Mouse (Mus musculus) hindbrain, embryonic 16.5 days (tissue): Measurements from ENCODE around the gene Fkbp1b. TPM values are rescaled to one million over a fixed set of nuclear protein-coding genes. Genes with fewer than 3 reads are reported as not detected.
A peak's percentile ranks its signal among the peaks of the same experiment; 100 is the strongest.
"Not testable (repeated sequence)": the region's sequence is repeated elsewhere in the genome, so short reads cannot be mapped to it uniquely, and the experiment has no call there.

Experiments
- ATAC-seq: fragments of 200-750 bp; cut with Nextera tagmentation; 2 replicates; pipeline ENCODE4 v1.8.0; 2017; ENCODE audit warnings: moderate TSS enrichment, moderate library complexity
- H3K27ac ChIP-seq: fragments of 300-500 bp; sonication (generic); 2 replicates; pipeline ENCODE4 v1.5.1; 2014; ENCODE audit warnings: low read depth, mild to moderate bottlenecking, control low read depth, low read length, moderate library complexity
- H3K27me3 ChIP-seq: fragments of 300-500 bp; sonication (generic); replicated peaks from 2 replicates; pipeline ENCODE4 v1.6.1; 2014; ENCODE audit warnings: low read length; ENCODE audit not compliant: control insufficient read depth, insufficient read depth
- H3K36me3 ChIP-seq: fragments of 300-500 bp; sonication (generic); 2 replicates; pipeline ENCODE4 v1.6.1; 2014; ENCODE audit warnings: mild to moderate bottlenecking, low read length, moderate library complexity, mixed read lengths; ENCODE audit not compliant: control insufficient read depth, insufficient read depth
- H3K4me1 ChIP-seq: fragments of 300-500 bp; sonication (generic); 2 replicates; pipeline ENCODE4 v1.6.1; 2014; ENCODE audit warnings: low read depth, low read length; ENCODE audit not compliant: control insufficient read depth, insufficient read depth
- H3K4me2 ChIP-seq: fragments of 300-500 bp; sonication (generic); 2 replicates; pipeline ENCODE4 v1.6.1; 2014; ENCODE audit warnings: mild to moderate bottlenecking, low read length, control low read depth, moderate library complexity
- H3K4me3 ChIP-seq: fragments of 300-500 bp; sonication (generic); 2 replicates; pipeline ENCODE4 v1.5.1; 2014; ENCODE audit warnings: mild to moderate bottlenecking, low read length, control low read depth, moderate library complexity
- H3K9ac ChIP-seq: fragments of 300-500 bp; sonication (generic); 2 replicates; pipeline ENCODE4 v1.6.1; 2014; ENCODE audit warnings: low read depth, mild to moderate bottlenecking, control low read depth, low read length, moderate library complexity
- H3K9me3 ChIP-seq: fragments of 300-500 bp; sonication (generic); 2 replicates; pipeline ENCODE4 v1.6.1; 2014; ENCODE audit warnings: mild to moderate bottlenecking, low read length, moderate library complexity; ENCODE audit not compliant: control insufficient read depth
- WGBS: fragments of 180-500 bp; shearing (Covaris S2); extraction: QIAGEN DNeasy Blood & Tissue Kit; methylation state at CpG from one replicate; pipeline ENCODE4 v1.1.7; 2014; 5-methylcytosine and 5-hydroxymethylcytosine counted together
- polyA plus RNA-seq: library from polyadenylated mRNA; unstranded; fragments of >200 nt; fragmentation: Nextera tagmentation; extraction: Ambion mirVana; gene quantifications from 2 replicates; pipeline ENCODE4 v1.2.1, GENCODE M21; 2015

Fkbp1b gene
- polyA plus RNA-seq, result 64.0 and 80.0 TPM in 2 replicates

- H3K27ac ChIP-seq, result peak within 1 kb of the TSS; percentile 54; the same call in 1 of the 2 replicates
These were observed at the start of gene Fkbp1b for GRCm38 (mm10) chr12:4841392-4841887. Gene Fkbp1b (minus strand): TSS chr12:4841591.

GRCm38 (mm10) chr12:4889891-4890290, 48.5 kb upstream of the Fkbp1b start:
- H3K4me1 ChIP-seq, result no peaks in the 10 kb centered on the region
- H3K4me2 ChIP-seq, result no peak overlapping the region
- 93% methylated on average over 1 of the region's 1 CpGs for WGBS
- H3K9ac ChIP-seq, result no peak overlapping the region
- no peak for ATAC-seq
- no peaks in the 10 kb centered on the region for H3K27me3 ChIP-seq
- no peaks in the 10 kb centered on the region for H3K36me3 ChIP-seq
- H3K27ac ChIP-seq, result no peak overlapping the region
- no peak overlapping the region for H3K4me3 ChIP-seq
- H3K9me3 ChIP-seq, result no peaks in the 10 kb centered on the region

More at GRCm38 (mm10) chr12:4841392-4841887, at the start of gene Fkbp1b:
- H3K36me3 ChIP-seq, result no peaks in the 10 kb centered on the region
- no peaks in the 10 kb centered on the region for H3K9me3 ChIP-seq
- peak within 1 kb of the TSS; percentile 92 for H3K4me3 ChIP-seq
- peak; percentile 63 for ATAC-seq
- under 1% methylated on average over 37 of the region's 37 CpGs for WGBS
- H3K27me3 ChIP-seq, result no peaks in the 10 kb centered on the region
- H3K4me1 ChIP-seq, result peaks cover 15% of the 10 kb centered on the region
- peak within 1 kb of the TSS; percentile 93 for H3K4me2 ChIP-seq
- peak within 1 kb of the TSS; percentile 89 for H3K9ac ChIP-seq

- no peaks in the 10 kb centered on the region for H3K27me3 ChIP-seq
- H3K36me3 ChIP-seq, result no peaks in the 10 kb centered on the region
- no peak overlapping the region for H3K9ac ChIP-seq
- H3K9me3 ChIP-seq, result no peaks in the 10 kb centered on the region
- ATAC-seq, result no peak
- no peak overlapping the region for H3K4me2 ChIP-seq
- no peaks in the 10 kb centered on the region for H3K4me1 ChIP-seq
- no peak overlapping the region for H3K27ac ChIP-seq
- 95% methylated on average over 2 of the region's 2 CpGs for whole genome bisulfite sequencing
- no peak overlapping the region for H3K4me3 ChIP-seq
These were observed 47.9 kb upstream of the Fkbp1b start for GRCm38 (mm10) chr12:4889251-4889650.

GRCm38 (mm10) chr12:4888739-4889138, 47.3 kb upstream of the Fkbp1b start:
- Histone ChIP-seq H3K4me3 (no peak overlapping the region), H3K27me3 (no peaks in the 10 kb centered on the region), H3K9me3 (no peaks in the 10 kb centered on the region), H3K36me3 (no peaks in the 10 kb centered on the region), H3K9ac (no peak overlapping the region), H3K4me1 (no peaks in the 10 kb centered on the region), H3K27ac (no peak overlapping the region), H3K4me2 (no peak overlapping the region)
- no peak for ATAC-seq

GRCm38 (mm10) chr12:4886581-4886980, 45.2 kb upstream of the Fkbp1b start:
- H3K4me2 ChIP-seq, H3K4me1 ChIP-seq, H3K27me3 ChIP-seq, ATAC-seq, H3K9me3 ChIP-seq, H3K4me3 ChIP-seq, H3K27ac ChIP-seq, H3K36me3 ChIP-seq, H3K9ac ChIP-seq: not testable (repeated sequence)
- WGBS, result 96% methylated on average over 4 of the region's 4 CpGs

- Histone ChIP-seq H3K9ac (no peak overlapping the region), H3K4me2 (no peak overlapping the region), H3K27ac (no peak overlapping the region), H3K36me3 (peaks cover 10% of the 10 kb centered on the region), H3K4me1 (no peaks in the 10 kb centered on the region), H3K9me3 (no peaks in the 10 kb centered on the region), H3K4me3 (no peak overlapping the region), H3K27me3 (no peaks in the 10 kb centered on the region)
- 67% methylated on average over 1 of the region's 1 CpGs for WGBS
- ATAC-seq, result no peak
These were observed 43.7 kb upstream of the Fkbp1b start for GRCm38 (mm10) chr12:4885062-4885461.

GRCm38 (mm10) chr12:4882086-4882485, 40.7 kb upstream of the Fkbp1b start:
- H3K4me2 ChIP-seq, result no peak overlapping the region
- H3K27ac ChIP-seq, result no peak overlapping the region
- no peaks in the 10 kb centered on the region; the same call in 1 of the 2 replicates for H3K9me3 ChIP-seq
- H3K27me3 ChIP-seq, result no peaks in the 10 kb centered on the region
- no peaks in the 10 kb centered on the region for H3K4me1 ChIP-seq
- no peak for ATAC-seq
- WGBS, result 91% methylated on average over 2 of the region's 2 CpGs
- no peak overlapping the region for H3K9ac ChIP-seq
- peaks cover 18% of the 10 kb centered on the region for H3K36me3 ChIP-seq
- no peak overlapping the region for H3K4me3 ChIP-seq

- no peak overlapping the region for H3K4me3 ChIP-seq
- H3K4me1 ChIP-seq, result peaks cover 6% of the 10 kb centered on the region
- WGBS, result 95% methylated on average over 5 of the region's 5 CpGs
- no peak overlapping the region for H3K4me2 ChIP-seq
- no peak overlapping the region for H3K27ac ChIP-seq
- peaks cover 18% of the 10 kb centered on the region for H3K36me3 ChIP-seq
- no peak overlapping the region for H3K9ac ChIP-seq
- no peak for ATAC-seq
- no peaks in the 10 kb centered on the region for H3K27me3 ChIP-seq
- no peaks in the 10 kb centered on the region; the same call in 1 of the 2 replicates for H3K9me3 ChIP-seq
These were observed 37.7 kb upstream of the Fkbp1b start for GRCm38 (mm10) chr12:4879048-4879447.

GRCm38 (mm10) chr12:4878296-4878783, 36.9 kb upstream of the Fkbp1b start:
- Histone ChIP-seq H3K27me3 (no peaks in the 10 kb centered on the region), H3K4me1 (peaks cover 10% of the 10 kb centered on the region)

More at GRCm38 (mm10) chr12:4878296-4878783, 36.9 kb upstream of the Fkbp1b start:
- Histone ChIP-seq H3K9ac (no peak overlapping the region), H3K36me3 (peaks cover 18% of the 10 kb centered on the region), H3K4me3 (no peak overlapping the region), H3K9me3 (no peaks in the 10 kb centered on the region; the same call in 1 of the 2 replicates), H3K4me2 (no peak overlapping the region), H3K27ac (no peak overlapping the region)
- WGBS, result 78% methylated on average over 9 of the region's 9 CpGs
- ATAC-seq, result no peak
